24 mouse cellular contexts compared by ENCODE assay signal in the genomic region with DNA sequence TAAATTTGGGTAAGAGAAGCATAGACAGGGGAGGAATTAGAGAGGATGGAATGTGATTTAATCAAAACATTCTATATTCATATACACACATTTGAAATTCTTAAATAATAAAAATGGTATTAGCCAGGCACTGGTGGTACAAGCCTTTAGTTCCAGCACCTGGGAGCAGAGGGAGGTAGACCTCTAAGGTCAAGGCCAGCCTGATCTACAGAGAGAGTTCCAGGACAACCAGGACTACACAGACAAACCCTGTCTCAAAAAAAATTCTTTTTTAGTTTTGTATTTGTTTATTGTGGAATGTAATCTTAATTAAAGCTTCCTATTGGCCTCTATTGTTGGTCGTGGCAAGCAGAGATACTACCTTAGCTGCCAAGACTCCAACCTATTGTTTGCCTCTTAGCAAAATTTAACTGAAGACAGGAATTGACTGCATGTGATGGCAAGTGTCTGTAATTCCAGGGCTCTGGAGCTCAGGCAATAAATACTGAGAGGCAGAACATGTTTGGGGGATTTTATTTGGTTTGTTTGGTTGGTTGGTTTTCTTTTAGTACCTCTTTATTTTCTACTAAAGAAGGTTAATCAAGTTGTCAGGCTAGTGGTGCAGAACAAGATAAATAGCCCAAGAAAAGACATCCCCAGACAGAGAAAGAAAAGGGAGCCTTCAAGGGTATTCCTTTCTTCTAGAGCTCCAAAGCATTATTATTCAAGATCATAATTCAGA.
"Had no signal": no experiment of that assay in that cellular context is flagged by ENCODE, and none has a peak within 500 bp of the region (broad histone marks: within the 10 kb centered on the region; RNA-seq: fewer than 3 reads in every experiment).

No protein-coding gene starts in this region.

- H3K4me3 ChIP-seq: heart, adult 2 months; heart, embryonic 13.5 days; heart, embryonic 15.5 days; hindbrain, embryonic 13.5 days; hindbrain, embryonic 15.5 days; limb, embryonic 13.5 days; limb, embryonic 15.5 days; liver, embryonic 12.5 days had no signal

- H3K9me3 ChIP-seq: heart, embryonic 13.5 days; heart, embryonic 15.5 days; hindbrain, embryonic 13.5 days; hindbrain, embryonic 15.5 days; limb, embryonic 13.5 days; limb, embryonic 15.5 days; liver, embryonic 12.5 days had no signal

- H3K27ac ChIP-seq: heart, adult 2 months; heart, embryonic 13.5 days; heart, embryonic 15.5 days; hindbrain, embryonic 13.5 days; hindbrain, embryonic 15.5 days; hindbrain, postnatal 0 days; limb, embryonic 13.5 days; limb, embryonic 15.5 days; liver, embryonic 12.5 days; liver, embryonic 14.5 days had no signal

- H3K27me3 ChIP-seq: heart, embryonic 13.5 days; heart, embryonic 15.5 days; hindbrain, embryonic 13.5 days; hindbrain, embryonic 15.5 days; limb, embryonic 13.5 days; limb, embryonic 15.5 days; liver, embryonic 12.5 days had no signal

- H3K4me2 ChIP-seq: heart, embryonic 11.5 days; heart, embryonic 13.5 days; heart, embryonic 15.5 days; hindbrain, embryonic 13.5 days; hindbrain, embryonic 15.5 days; limb, embryonic 13.5 days; limb, embryonic 15.5 days; liver, embryonic 12.5 days had no signal

- H3K4me1 ChIP-seq: heart, embryonic 13.5 days; heart, embryonic 15.5 days; hindbrain, embryonic 13.5 days; hindbrain, embryonic 15.5 days; limb, embryonic 13.5 days; limb, embryonic 15.5 days; liver, embryonic 12.5 days had no signal

- DNase-seq: forebrain, postnatal 0 days; gastrocnemius, postnatal 14 days; gastrocnemius, postnatal 36 days; heart, adult 11 months; heart, adult 2 months; heart, postnatal 14 days; heart, postnatal 36 days; kidney, adult 11 months; kidney, adult 9 months; kidney, postnatal 36 days; layer of hippocampus, adult 9-11 months; layer of hippocampus, postnatal 36 days; left cerebral cortex, postnatal 4 days had no signal

- ATAC-seq: forebrain, postnatal 0 days; hindbrain, postnatal 0 days; intestine, embryonic 16.5 days; liver, embryonic 12.5 days had no signal

- H3K9ac ChIP-seq: forebrain, postnatal 0 days; heart, embryonic 13.5 days; heart, embryonic 15.5 days; hindbrain, embryonic 13.5 days; hindbrain, embryonic 15.5 days; limb, embryonic 13.5 days; limb, embryonic 15.5 days; liver, embryonic 12.5 days; liver, embryonic 14.5 days had no signal

- H3K36me3 ChIP-seq: heart, embryonic 13.5 days; heart, embryonic 15.5 days; hindbrain, embryonic 13.5 days; limb, embryonic 13.5 days; limb, embryonic 15.5 days; liver, embryonic 12.5 days had no signal
